Mouse (Mus musculus) pancreas, adult 10 weeks (tissue): ENCODE results near the gene Gadd45g. TPM values are rescaled to one million over a fixed set of nuclear protein-coding genes. Genes with fewer than 3 reads are reported as not detected.

Experiments
- polyA plus RNA-seq: library from polyadenylated mRNA; stranded (reverse); fragments of 350-450 nt; fragmentation: Illumina TruSeq; extraction: RNeasy Lipid Tissue Mini Kit (QIAGEN cat#74804); gene quantifications from one replicate; pipeline ENCODE4 v1.2.3, GENCODE M21; 2015; ENCODE audit warnings: low read depth, low replicate concordance; ENCODE audit not compliant: insufficient read depth

Gene Gadd45g
- 19.5 TPM for polyA plus RNA-seq

DNA sequence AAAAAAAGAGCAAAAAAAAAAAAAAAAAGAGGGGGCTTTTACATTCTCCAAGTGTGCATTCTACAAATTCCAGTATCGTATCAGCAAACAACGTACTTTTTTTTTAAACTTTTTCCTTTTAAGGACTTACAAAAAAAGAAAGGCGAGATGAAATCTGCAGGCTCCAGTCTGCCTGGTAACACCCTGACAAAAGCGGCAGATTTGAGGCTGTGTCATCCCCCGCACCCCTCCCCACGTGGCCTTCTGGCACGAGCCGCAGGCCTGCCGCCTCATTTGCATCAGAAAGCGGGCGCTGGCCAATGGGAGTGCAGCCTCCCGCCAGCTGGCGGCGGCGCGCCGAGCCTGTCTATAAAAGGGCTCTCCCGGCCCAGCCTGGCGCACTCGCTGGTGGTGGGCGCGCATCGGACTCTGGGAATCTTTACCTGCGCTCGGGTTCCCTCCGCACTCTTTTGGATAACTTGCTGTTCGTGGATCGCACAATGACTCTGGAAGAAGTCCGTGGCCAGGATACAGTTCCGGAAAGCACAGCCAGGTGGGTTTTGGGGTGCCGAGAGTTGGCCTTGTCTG, at the start of gene Gadd45g:
Gene Gadd45g, plus strand, starts transcription at position 378 of the 567 bp plus-strand sequence.

Other genes with a start within 250 kb of the Gadd45g start
- not detected for gene Cks2, start 201.4 kb upstream of the Gadd45g start, polyA plus RNA-seq
- 7.4 TPM for gene Secisbp2, start 195.0 kb upstream of the Gadd45g start, polyA plus RNA-seq
- gene Sema4d, start 52.9 kb upstream of the Gadd45g start, polyA plus RNA-seq: 1.00 TPM